In the genomic region with DNA sequence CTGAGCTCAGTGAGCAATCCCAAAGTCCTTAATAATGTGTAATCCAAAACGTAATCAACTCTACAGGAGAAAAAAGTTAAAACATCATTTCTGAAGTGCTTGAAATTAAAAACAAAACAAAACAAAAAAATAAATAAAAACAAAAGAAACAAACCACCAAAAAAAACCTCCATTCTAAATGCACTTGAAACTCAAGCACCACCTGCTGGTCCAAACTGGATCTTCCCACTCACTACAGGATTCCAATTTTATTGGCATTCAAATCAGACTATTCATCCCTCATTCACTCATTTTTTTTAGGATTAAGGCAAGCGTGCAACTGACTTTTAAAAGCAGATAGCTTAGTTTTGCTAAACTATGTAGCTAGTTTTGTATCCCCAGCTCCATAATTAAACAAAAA, we compare ENCODE assay signal across 12 mouse cellular contexts.
DNase-seq lines count a peak whose midpoint lies in the region; TF ChIP-seq lines count a peak whose summit lies in the region.
"Had no signal": no experiment of that assay in that cellular context is flagged by ENCODE, and none has a peak within 500 bp of the region (broad histone marks: within the 10 kb centered on the region; RNA-seq: fewer than 3 reads in every experiment).

No protein-coding gene starts in this region.

- no peak for TF ChIP-seq CTCF in kidney, adult 2 months (conservative IDR thresholded peaks at IDR 0.05; ENCODE audit: insufficient read depth, insufficient read length, low read depth, low read length)

- no peak overlapping the region for H3K27ac ChIP-seq in kidney, adult 2 months (ENCODE audit: insufficient read depth, low read depth, low read length)
- H3K27ac ChIP-seq: liver, embryonic 15.5 days; midbrain, embryonic 12.5 days; stomach, embryonic 15.5 days had no signal

- DNase-seq in cerebellum, adult 9-10 months, result peak; percentile 44
- no peak for DNase-seq in cerebellum, adult 11-12 months
- DNase-seq in kidney, postnatal 4 days, result peak; percentile 11 to 15
- DNase-seq in kidney, adult 2 months, result no peak
- peak; percentile 0 for DNase-seq in 416B (ENCODE audit: low read depth)
- DNase-seq in embryo, embryonic 10.5 days (ENCODE audit: low spot score), result peak; percentile 10
- DNase-seq in T-cell, adult 2 months (ENCODE audit: low spot score), result no peak
- no peak for DNase-seq in thymus, postnatal 25 days
- DNase-seq: B cell, adult 2 months had no signal

- no peak overlapping the region for H3K4me3 ChIP-seq in kidney, adult 2 months (ENCODE audit: insufficient read depth, low read depth, low read length)
- H3K4me3 ChIP-seq: liver, embryonic 15.5 days; midbrain, embryonic 12.5 days; stomach, embryonic 15.5 days had no signal

- no peaks in the 10 kb centered on the region for H3K4me1 ChIP-seq in kidney, adult 2 months (ENCODE audit: control insufficient read depth, insufficient read depth, low read length)
- H3K4me1 ChIP-seq: liver, embryonic 15.5 days; stomach, embryonic 15.5 days had no signal

- TF ChIP-seq POLR2A in kidney, adult 2 months (IDR thresholded peaks at IDR 0.05; ENCODE audit: low read depth, low read length), result no peak

- no peaks in the 10 kb centered on the region for H3K36me3 ChIP-seq in kidney, adult 2 months (ENCODE audit: control insufficient read depth, insufficient read depth, low read length)
- H3K36me3 ChIP-seq: liver, embryonic 15.5 days; midbrain, embryonic 12.5 days; stomach, embryonic 15.5 days had no signal

- H3K27me3 ChIP-seq in kidney, adult 2 months (replicated peaks; ENCODE audit: control insufficient read depth, insufficient read depth, low read length), result no peaks in the 10 kb centered on the region
- H3K27me3 ChIP-seq: liver, embryonic 15.5 days; midbrain, embryonic 12.5 days; stomach, embryonic 15.5 days had no signal

- WGBS in kidney, adult 2 months, result 38% methylated on average over 2 of the region's 2 CpGs

Comparison
In these comparisons a context has a peak if more than half of its experiments do, and no peak if none do; other contexts are left out.
1. DNase-seq: peak in cerebellum, adult 9-10 months (single experiment), kidney, postnatal 4 days (2 of 2), 416B (single experiment) and embryo, embryonic 10.5 days (single experiment); none in cerebellum, adult 11-12 months (single experiment), kidney, adult 2 months (single experiment), T-cell, adult 2 months (single experiment) and thymus, postnatal 25 days (single experiment).